Mouse (Mus musculus) embryonic facial prominence, embryonic 13.5 days (tissue): ENCODE data around the gene Ccdc154. TPM values are rescaled to one million over a fixed set of nuclear protein-coding genes. Genes with fewer than 3 reads are reported as not detected.
A peak's percentile ranks its signal among the peaks of the same experiment; 100 is the strongest.

Source experiments
- ATAC-seq: fragments of 200-750 bp; cut with Nextera tagmentation; 2 replicates; pipeline ENCODE4 v1.8.0; 2017; ENCODE audit warnings: low read depth; ENCODE audit not compliant: insufficient number of reproducible peaks, insufficient read depth, low FRiP score, low TSS enrichment
- H3K27ac ChIP-seq: fragments of 300-500 bp; sonication (generic); 2 replicates; pipeline ENCODE4 v1.5.1; 2015; ENCODE audit warnings: moderate library complexity, mild to moderate bottlenecking, inconsistent platforms
- H3K27me3 ChIP-seq: fragments of 300-500 bp; sonication (generic); 2 replicates; pipeline ENCODE4 v1.6.1; 2015; ENCODE audit warnings: mild to moderate bottlenecking, inconsistent platforms
- H3K36me3 ChIP-seq: fragments of 300-500 bp; sonication (generic); 2 replicates; pipeline ENCODE4 v1.6.1; 2015; ENCODE audit warnings: mild to moderate bottlenecking, inconsistent platforms
- H3K4me1 ChIP-seq: fragments of 300-500 bp; sonication (generic); 2 replicates; pipeline ENCODE4 v1.6.1; 2015; ENCODE audit warnings: inconsistent platforms
- H3K4me2 ChIP-seq: fragments of 300-500 bp; sonication (generic); 2 replicates; pipeline ENCODE4 v1.6.1; 2015; ENCODE audit warnings: moderate library complexity, mild to moderate bottlenecking, inconsistent platforms
- H3K4me3 ChIP-seq: fragments of 300-500 bp; sonication (generic); 2 replicates; pipeline ENCODE4 v1.5.1; 2015; ENCODE audit warnings: mild to moderate bottlenecking, inconsistent platforms
- H3K9ac ChIP-seq: fragments of 300-500 bp; sonication (generic); 2 replicates; pipeline ENCODE4 v1.6.1; 2015; ENCODE audit warnings: mild to moderate bottlenecking, inconsistent platforms
- H3K9me3 ChIP-seq: fragments of 300-500 bp; sonication (generic); 2 replicates; pipeline ENCODE4 v1.6.1; 2016; ENCODE audit warnings: inconsistent platforms
- WGBS: fragments of 180-500 bp; shearing (Covaris S2); methylation state at CpG from one replicate; pipeline ENCODE4 v1.1.7; 2015; ENCODE audit warnings: mixed read lengths; 5-methylcytosine and 5-hydroxymethylcytosine counted together
- polyA plus RNA-seq: library from polyadenylated mRNA; unstranded; fragments of >200 nt; fragmentation: Nextera tagmentation; extraction: Ambion mirVana; gene quantifications from 2 replicates; pipeline ENCODE4 v1.2.1, GENCODE M21; 2015

Gene Ccdc154
- polyA plus RNA-seq, 1 experiment from 2014 or later = not detected

GRCm38 (mm10) chr17:25220746-25221145 is 58.5 kb downstream of the Ccdc154 start:
- no peak overlapping the region for H3K9ac ChIP-seq
- peaks cover 19% of the 10 kb centered on the region for H3K4me1 ChIP-seq
- no peak overlapping the region for H3K4me2 ChIP-seq
- no peak for ATAC-seq
- H3K36me3 ChIP-seq = peaks cover 63% of the 10 kb centered on the region
- no peak overlapping the region for H3K4me3 ChIP-seq
- 72% methylated on average over 1 of the region's 1 CpGs for WGBS
- no peaks in the 10 kb centered on the region for H3K9me3 ChIP-seq
- no peaks in the 10 kb centered on the region for H3K27me3 ChIP-seq
- peak overlapping the region; percentile 66; the same call in 1 of the 2 replicates for H3K27ac ChIP-seq

Other genes starting within 250 kb of the Ccdc154 start
- 41.6 and 43.0 TPM in 2 replicates for gene Mapk8ip3, start 225.5 kb upstream of the Ccdc154 start, polyA plus RNA-seq
- gene Jpt2, start 201.8 kb upstream of the Ccdc154 start, polyA plus RNA-seq = 217 and 236 TPM in 2 replicates
- 8.5 and 9.7 TPM in 2 replicates for gene Cramp1l, start 146.7 kb upstream of the Ccdc154 start, polyA plus RNA-seq
- 22.0 and 26.2 TPM in 2 replicates for gene Ift140, start 146.4 kb upstream of the Ccdc154 start, polyA plus RNA-seq
- 15.2 and 18.4 TPM in 2 replicates for gene Tmem204, start 78.9 kb upstream of the Ccdc154 start, polyA plus RNA-seq
- 48.1 and 53.5 TPM in 2 replicates for gene Telo2, start 46.5 kb upstream of the Ccdc154 start, polyA plus RNA-seq
- gene Ptx4, start 41.7 kb upstream of the Ccdc154 start, polyA plus RNA-seq = 0.83 and 1.2 TPM in 2 replicates
- 26.0 and 27.8 TPM in 2 replicates for gene Clcn7, start 29.1 kb upstream of the Ccdc154 start, polyA plus RNA-seq
- gene Gm38655, start 13.0 kb downstream of the Ccdc154 start, polyA plus RNA-seq = 0.31 TPM in 1 of 2 replicates, not detected in the other
- 34.9 and 35.5 TPM in 2 replicates for gene BC003965, start 22.1 kb downstream of the Ccdc154 start, polyA plus RNA-seq
- gene Unkl, start 25.9 kb downstream of the Ccdc154 start, polyA plus RNA-seq = 9.7 and 11.8 TPM in 2 replicates
- gene Gnptg, start 77.7 kb downstream of the Ccdc154 start, polyA plus RNA-seq = 33.9 and 34.3 TPM in 2 replicates
- gene Tsr3, start 77.7 kb downstream of the Ccdc154 start, polyA plus RNA-seq = 54.4 and 57.2 TPM in 2 replicates
- 1.8 and 2.2 TPM in 2 replicates for gene Baiap3, start 93.9 kb downstream of the Ccdc154 start, polyA plus RNA-seq
- gene Ube2i, start 112.2 kb downstream of the Ccdc154 start, polyA plus RNA-seq = 631 and 713 TPM in 2 replicates
- gene Prss34, start 135.9 kb downstream of the Ccdc154 start, polyA plus RNA-seq = 0.51 and 0.79 TPM in 2 replicates
- not detected in 2 replicates for gene Prss28, start 146.2 kb downstream of the Ccdc154 start, polyA plus RNA-seq
- gene Prss29, start 156.2 kb downstream of the Ccdc154 start, polyA plus RNA-seq = not detected in 2 replicates
- 0.21 and 0.23 TPM in 2 replicates for gene Tpsab1, start 183.1 kb downstream of the Ccdc154 start, polyA plus RNA-seq
- 0.95 and 3.7 TPM in 2 replicates for gene Tpsb2, start 203.8 kb downstream of the Ccdc154 start, polyA plus RNA-seq
- gene Tpsg1, start 206.8 kb downstream of the Ccdc154 start, polyA plus RNA-seq = 1.0 and 2.2 TPM in 2 replicates